Mouse (Mus musculus): ENCODE results near the gene Ephb1.

DNA sequence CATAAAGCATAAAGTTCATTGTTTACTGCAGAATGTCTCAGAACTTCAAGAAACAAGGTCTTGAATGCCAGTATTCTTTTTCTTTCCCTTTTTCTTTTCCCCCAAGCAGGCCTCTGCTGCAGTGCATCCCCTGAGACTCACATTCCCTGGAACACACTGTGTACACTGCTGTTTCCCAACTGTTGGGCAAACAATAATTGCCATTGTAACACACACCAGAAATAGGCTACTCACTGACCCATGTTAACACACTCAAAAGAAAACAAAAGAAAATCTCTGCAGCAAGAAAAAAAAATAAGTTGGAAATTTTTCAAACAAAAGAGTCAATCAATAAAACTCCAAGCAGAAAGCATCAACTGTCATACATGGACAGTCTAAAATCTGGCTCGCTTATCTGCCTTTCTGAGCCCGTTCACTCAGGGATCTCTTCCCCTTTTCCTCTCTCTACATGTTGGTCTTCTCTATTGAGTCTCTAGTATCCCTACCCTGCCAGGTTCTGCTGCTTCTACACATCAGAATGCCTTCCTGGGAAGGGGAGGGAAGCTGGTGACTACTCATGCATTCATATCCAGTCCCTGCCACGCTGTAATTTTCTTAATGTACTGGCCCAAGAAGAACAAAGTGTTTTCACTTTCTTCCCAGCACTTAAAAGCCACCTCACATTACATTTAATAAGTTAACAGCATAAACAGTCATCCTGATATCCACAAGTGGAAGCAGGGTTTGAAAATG is 285.2 kb downstream of the Ephb1 start:
- no peak for TF ChIP-seq POLR2A (IDR thresholded peaks at IDR 0.05; ENCODE audit: borderline replicate concordance, insufficient read depth, low read length)
- TF ChIP-seq CTCF (IDR thresholded peaks at IDR 0.05; ENCODE audit: borderline replicate concordance, insufficient read depth, low read depth, low read length) = no peak

Data from cerebellum, adult 2 months (tissue).